Mouse (Mus musculus) v-Abl transformed pro-B cells (cell line): ENCODE measurements around the gene Dapk2.

ENCODE experiments used
- in situ Hi-C, 2 experiments: fragments of 400-800 bp; cut with MboI; formaldehyde crosslinking; loops; one replicate each; pipeline ENCODE4 v1.15.1; 2025; ENCODE audit not compliant: unreplicated experiment in 2 of 2

The Dapk2 gene

GRCm38 (mm10) chr9:66294980-66295410 is 137.0 kb downstream of the Dapk2 start:
- in situ Hi-C loops = loop anchor here in 1 of 2 experiments (25.0 kb wide), 1 partner anchor 133 kb away; the partner anchor contains the start of gene Dapk2

GRCm38 (mm10) chr9:66295577-66296120 is 137.6 kb downstream of the Dapk2 start:
- in situ Hi-C loops = loop anchor here in 1 of 2 experiments (25.0 kb wide), 1 partner anchor 133 kb away; the partner anchor contains the start of gene Dapk2

- in situ Hi-C loops = loop anchor here in 1 of 2 experiments (25.0 kb wide), 1 partner anchor 136 kb away; the partner anchor contains the start of gene Dapk2
Measured at GRCm38 (mm10) chr9:66298783-66299182, 140.8 kb downstream of the Dapk2 start.

- in situ Hi-C loops = no loop called here
Measured at GRCm38 (mm10) chr9:66300448-66301027, 142.5 kb downstream of the Dapk2 start.

GRCm38 (mm10) chr9:66304320-66305090 is 146.5 kb downstream of the Dapk2 start:
- in situ Hi-C loops = no loop called here

GRCm38 (mm10) chr9:66305121-66306112 is 147.4 kb downstream of the Dapk2 start:
- in situ Hi-C loops = no loop called here

- in situ Hi-C loops = no loop called here
Measured at GRCm38 (mm10) chr9:66306414-66306813, 148.4 kb downstream of the Dapk2 start.

GRCm38 (mm10) chr9:66307341-66307740 is 149.3 kb downstream of the Dapk2 start:
- in situ Hi-C loops = no loop called here

- in situ Hi-C loops = no loop called here
Measured at GRCm38 (mm10) chr9:66308741-66309140, 150.7 kb downstream of the Dapk2 start.

GRCm38 (mm10) chr9:66311458-66311857 is 153.4 kb downstream of the Dapk2 start:
- in situ Hi-C loops = no loop called here

GRCm38 (mm10) chr9:66316603-66317002 is 158.6 kb downstream of the Dapk2 start:
- in situ Hi-C loops = no loop called here
